In genomic region chr9:48465671-48466070, GRCm38 (mm10) we compare ENCODE assay signal across 11 mouse cellular contexts. TPM values are rescaled to one million over a fixed set of nuclear protein-coding genes. Genes with fewer than 3 reads are reported as not detected.
DNase-seq lines count a peak whose midpoint lies in the region; ATAC-seq and TF ChIP-seq lines count a peak whose summit lies in the region.
"Had no signal": no experiment of that assay in that cellular context is flagged by ENCODE, and none has a peak within 500 bp of the region (broad histone marks: within the 10 kb centered on the region; RNA-seq: fewer than 3 reads in every experiment).

No protein-coding gene starts in this region.

- H3K4me1 ChIP-seq in liver, embryonic 11.5 days (replicated peaks; ENCODE audit: control insufficient read depth, insufficient read depth, low read length), result no peaks in the 10 kb centered on the region
- no peaks in the 10 kb centered on the region; a peak in 1 of 4 replicates for H3K4me1 ChIP-seq in ES-E14 (ENCODE audit: control insufficient read depth in 2 of 2, insufficient read depth in 2 of 2, low read length in 2 of 2, poor library complexity in 1 of 2)
- no peaks in the 10 kb centered on the region for H3K4me1 ChIP-seq in liver, postnatal 0 days (ENCODE audit: insufficient read depth)
- H3K4me1 ChIP-seq: heart, embryonic 12.5 days; lung, embryonic 15.5 days had no signal

- H3K9me3 ChIP-seq in liver, embryonic 11.5 days (ENCODE audit: control insufficient read depth, low read length), result peaks cover 4% of the 10 kb centered on the region; the same call in 1 of the 2 replicates
- H3K9me3 ChIP-seq in ES-E14 (ENCODE audit: control insufficient read depth, insufficient read depth, low read depth, low read length), result no peaks in the 10 kb centered on the region
- H3K9me3 ChIP-seq in liver, postnatal 0 days (ENCODE audit: low read length), result no peaks in the 10 kb centered on the region
- H3K9me3 ChIP-seq: lung, embryonic 15.5 days had no signal

- DNase-seq in liver (peak; percentile 54), ES-E14 (ENCODE audit: low read depth, low spot score) (peak; percentile 46)
- no peak for DNase-seq in liver, embryonic 11.5 days (ENCODE audit: low spot score)
- peak; percentile 23 for DNase-seq in CD4-positive helper T cell, adult 2 months (ENCODE audit: low read depth, low spot score)
- DNase-seq in liver, postnatal 0 days, result peak; percentile 34
- no peak for DNase-seq in urinary bladder, postnatal 36 days (ENCODE audit: low spot score in 2 of 2)
- no peak for DNase-seq in natural killer cell, adult 2 months (ENCODE audit: low spot score in 2 of 2)
- DNase-seq: adrenal gland, adult 8-10 months had no signal

- TF ChIP-seq EP300 in liver, postnatal 0 days (IDR thresholded peaks at IDR 0.05; ENCODE audit: low read depth), result no peak

- no peak overlapping the region for H3K4me2 ChIP-seq in liver, embryonic 11.5 days
- no peak overlapping the region for H3K4me2 ChIP-seq in liver, postnatal 0 days (ENCODE audit: low read depth, low read length)
- H3K4me2 ChIP-seq: heart, embryonic 12.5 days; lung, embryonic 15.5 days had no signal

- no peak overlapping the region for H3K4me3 ChIP-seq in liver, embryonic 11.5 days (ENCODE audit: low read depth, low read length)
- H3K4me3 ChIP-seq in ES-E14 (ENCODE audit: insufficient read depth in 1 of 2, low read depth in 1 of 2, low read length in 2 of 2, poor library complexity in 1 of 2, severe bottlenecking in 1 of 2), result no peak overlapping the region
- no peak overlapping the region for H3K4me3 ChIP-seq in liver, postnatal 0 days (ENCODE audit: low read depth, low read length)
- H3K4me3 ChIP-seq: heart, embryonic 12.5 days; lung, embryonic 15.5 days had no signal

- in situ Hi-C loops in ES-E14 (cut with MboI; ENCODE audit: low sequenced_read_pairs in 2 of 2, unreplicated experiment in 2 of 2), result no loop called here

- H3K27me3 ChIP-seq in liver, embryonic 11.5 days (replicated peaks; ENCODE audit: control insufficient read depth, insufficient read depth, low read length), result no peaks in the 10 kb centered on the region
- H3K27me3 ChIP-seq in liver, postnatal 0 days (ENCODE audit: insufficient read depth, low read length), result no peaks in the 10 kb centered on the region
- H3K27me3 ChIP-seq: heart, embryonic 12.5 days; lung, embryonic 15.5 days had no signal

- 91% methylated on average over 3 of the region's 3 CpGs for WGBS in liver, embryonic 11.5 days
- WGBS in liver, postnatal 0 days (ENCODE audit: insufficient replicate concordance), result 90% methylated on average over 3 of the region's 3 CpGs

- peak; percentile 70 for TF ChIP-seq CTCF in liver, postnatal 0 days (IDR thresholded peaks at IDR 0.05; ENCODE audit: low read depth)

- no peak overlapping the region for H3K9ac ChIP-seq in liver, embryonic 11.5 days (ENCODE audit: low read depth, low read length)
- H3K9ac ChIP-seq in ES-E14 (ENCODE audit: insufficient read depth, low read depth, low read length, poor library complexity, severe bottlenecking), result no peak overlapping the region
- H3K9ac ChIP-seq in liver, postnatal 0 days (replicated peaks), result no peak overlapping the region
- H3K9ac ChIP-seq: heart, embryonic 12.5 days; lung, embryonic 15.5 days had no signal

- ATAC-seq in liver, embryonic 11.5 days (replicated peaks; ENCODE audit: low FRiP score), result no peak
- ATAC-seq in liver, postnatal 0 days, result no peak
- ATAC-seq: inflammation-experienced regulatory T-cells, adult 6 months had no signal

- H3K27ac ChIP-seq in liver, embryonic 11.5 days (ENCODE audit: low read depth, low read length), result no peak overlapping the region
- no peak overlapping the region for H3K27ac ChIP-seq in ES-E14 (ENCODE audit: insufficient read depth, low read depth, low read length, poor library complexity, severe bottlenecking)
- H3K27ac ChIP-seq in liver, postnatal 0 days (ENCODE audit: low read depth), result no peak overlapping the region
- H3K27ac ChIP-seq: lung, embryonic 15.5 days had no signal

- H3K36me3 ChIP-seq in liver, embryonic 11.5 days (ENCODE audit: control insufficient read depth, insufficient read depth, low read length), result peaks cover 14% of the 10 kb centered on the region
- H3K36me3 ChIP-seq in ES-E14 (ENCODE audit: control insufficient read depth, insufficient read depth, low read length, poor library complexity, severe bottlenecking), result peaks cover 11% of the 10 kb centered on the region
- H3K36me3 ChIP-seq in liver, postnatal 0 days (replicated peaks; ENCODE audit: insufficient read depth, low read length), result peaks cover 14% of the 10 kb centered on the region; the same call in 1 of the 2 replicates

TF ChIP-seq in ES-E14, 5 proteins besides CTCF, POLR2A, EP300 and RAD21:
- TF ChIP-seq CHD2 (IDR thresholded peaks at IDR 0.05; ENCODE audit: low read depth, low read length), result no peak
- no peak for TF ChIP-seq HCFC1 (IDR thresholded peaks at IDR 0.05; ENCODE audit: borderline replicate concordance, insufficient read depth, low read length)
- no peak for TF ChIP-seq MAFK (IDR thresholded peaks at IDR 0.05; ENCODE audit: insufficient read depth, low read depth, low read length)
- no peak for TF ChIP-seq ZNF384 (IDR thresholded peaks at IDR 0.05; ENCODE audit: low read depth, low read length)
- TF ChIP-seq ZC3H11A (IDR thresholded peaks at IDR 0.05; ENCODE audit: borderline replicate concordance, low read depth, low read length), result no peak

RNA-seq across cellular contexts. Expression of gene Rexo2, which starts 14.8 kb away (rescaled TPM):
- 173 TPM in 2 replicates for polyA plus RNA-seq in liver, embryonic 11.5 days (2014; fragmentation: Nextera tagmentation; extraction: Ambion mirVana)
- 55.5 and 64.7 TPM in 2 replicates for total RNA-seq in ES-E14 (2012; rRNA removed)
- polyA plus RNA-seq in liver, postnatal 0 days (2015; fragmentation: Nextera tagmentation; extraction: Ambion mirVana), result 61.5 and 65.9 TPM in 2 replicates

RNA-seq across cellular contexts. Expression of gene Rbm7, which starts 29.4 kb away (rescaled TPM):
- polyA plus RNA-seq in liver, embryonic 11.5 days (2014; fragmentation: Nextera tagmentation; extraction: Ambion mirVana), result 110 and 121 TPM in 2 replicates
- 29.9 and 40.0 TPM in 2 replicates for total RNA-seq in ES-E14 (2012; rRNA removed)
- polyA plus RNA-seq in liver, postnatal 0 days (2015; fragmentation: Nextera tagmentation; extraction: Ambion mirVana), result 52.1 and 54.0 TPM in 2 replicates

RNA-seq across cellular contexts. Expression of gene Gm5617, which starts 29.6 kb away (rescaled TPM):
- polyA plus RNA-seq in liver, embryonic 11.5 days (2014; fragmentation: Nextera tagmentation; extraction: Ambion mirVana), result 22.0 and 29.8 TPM in 2 replicates
- 21.9 and 32.5 TPM in 2 replicates for total RNA-seq in ES-E14 (2012; rRNA removed)
- 62.8 and 64.2 TPM in 2 replicates for polyA plus RNA-seq in liver, postnatal 0 days (2015; fragmentation: Nextera tagmentation; extraction: Ambion mirVana)

Comparison
In these comparisons a context has a peak if more than half of its experiments do, and no peak if none do; other contexts are left out.
1. DNase-seq: peak in liver (single experiment), CD4-positive helper T cell, adult 2 months (single experiment), ES-E14 (single experiment) and liver, postnatal 0 days (single experiment); none in liver, embryonic 11.5 days (single experiment), urinary bladder, postnatal 36 days (0 of 2) and natural killer cell, adult 2 months (0 of 2).